ENCODE assay signal across 8 mouse cellular contexts in the genomic region with DNA sequence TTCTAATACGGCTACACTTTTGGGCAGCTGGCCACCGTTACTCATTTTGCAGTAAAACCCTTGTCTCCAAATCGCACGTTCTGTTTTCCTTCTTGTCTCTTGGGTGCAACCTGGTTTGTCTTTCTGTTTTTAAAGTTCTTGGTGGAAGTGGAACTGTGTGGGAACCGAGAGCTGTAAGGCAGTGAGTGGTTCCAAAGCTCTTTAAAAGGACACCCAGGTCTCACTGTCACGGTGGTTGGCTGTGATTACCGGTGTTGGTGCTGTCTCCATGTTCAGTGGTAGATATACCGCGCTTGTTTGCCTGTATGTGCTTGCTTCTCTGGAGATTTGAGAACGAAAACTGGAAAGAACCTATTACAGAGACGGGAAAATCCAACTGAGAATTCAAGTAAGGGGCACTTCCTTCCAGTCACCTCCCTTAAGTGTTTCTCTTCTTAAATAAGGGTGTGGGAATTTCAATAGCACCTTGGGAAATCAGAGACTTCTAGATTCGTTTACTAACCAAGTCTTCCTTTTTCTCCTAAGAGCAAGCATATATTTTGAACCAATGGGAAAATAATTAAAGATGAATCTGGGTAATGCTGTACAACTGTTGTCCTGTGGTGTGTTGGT. TPM values are rescaled to one million over a fixed set of nuclear protein-coding genes. Genes with fewer than 3 reads are reported as not detected.
DNase-seq lines count a peak whose midpoint lies in the region; ATAC-seq lines count a peak whose summit lies in the region.

No protein-coding gene starts in this region.

- no peaks in the 10 kb centered on the region for H3K4me1 ChIP-seq in neural tube, embryonic 11.5 days (ENCODE audit: control insufficient read depth, insufficient read depth, low read length)
- peaks cover 11% of the 10 kb centered on the region; the same call in 1 of the 2 replicates for H3K4me1 ChIP-seq in intestine, embryonic 16.5 days (ENCODE audit: control insufficient read depth, insufficient read depth, low read length)
- H3K4me1 ChIP-seq in neural tube, embryonic 12.5 days = no peaks in the 10 kb centered on the region

- no peaks in the 10 kb centered on the region for H3K9me3 ChIP-seq in neural tube, embryonic 11.5 days (ENCODE audit: control insufficient read depth, low read length)
- H3K9me3 ChIP-seq in intestine, embryonic 16.5 days (ENCODE audit: control insufficient read depth, low read length) = no peaks in the 10 kb centered on the region
- no peaks in the 10 kb centered on the region for H3K9me3 ChIP-seq in neural tube, embryonic 12.5 days

- peak; percentile 4 for DNase-seq in adrenal gland, postnatal 10 days
- DNase-seq in adrenal gland, adult 18-20 months (ENCODE audit: low spot score in 2 of 2) = no peak
- no peak for DNase-seq in neural tube, embryonic 11.5 days (ENCODE audit: low spot score)
- DNase-seq in neural tube, embryonic 10.5 days (ENCODE audit: extremely low spot score, low spot score) = no peak
- no peak for DNase-seq in retina, postnatal 1 day
- DNase-seq in thymus, postnatal 10 days (ENCODE audit: low spot score in 2 of 2) = no peak

- H3K4me2 ChIP-seq in neural tube, embryonic 11.5 days (ENCODE audit: low read depth) = peak overlapping the region; percentile 54
- H3K4me2 ChIP-seq in intestine, embryonic 16.5 days (ENCODE audit: low read depth, low read length) = peak overlapping the region; percentile 93
- peak overlapping the region; percentile 81 for H3K4me2 ChIP-seq in neural tube, embryonic 12.5 days (replicated peaks)

- no peak for ATAC-seq in neural tube, embryonic 11.5 days (ENCODE audit: insufficient read depth, low FRiP score, low TSS enrichment)
- ATAC-seq in intestine, embryonic 16.5 days = peak; percentile 17
- ATAC-seq in neural tube, embryonic 12.5 days (ENCODE audit: low FRiP score, low read depth) = no peak

- H3K27me3 ChIP-seq in neural tube, embryonic 11.5 days (ENCODE audit: control insufficient read depth, insufficient read depth, low read length) = no peaks in the 10 kb centered on the region
- no peaks in the 10 kb centered on the region for H3K27me3 ChIP-seq in intestine, embryonic 16.5 days (replicated peaks; ENCODE audit: control insufficient read depth, insufficient read depth, low read length)
- H3K27me3 ChIP-seq in neural tube, embryonic 12.5 days (replicated peaks) = no peaks in the 10 kb centered on the region

- no peaks in the 10 kb centered on the region for H3K36me3 ChIP-seq in neural tube, embryonic 11.5 days (ENCODE audit: control insufficient read depth, insufficient read depth, low read length)
- H3K36me3 ChIP-seq in intestine, embryonic 16.5 days (ENCODE audit: control insufficient read depth, insufficient read depth, low read length) = no peaks in the 10 kb centered on the region
- H3K36me3 ChIP-seq in neural tube, embryonic 12.5 days = no peaks in the 10 kb centered on the region

- WGBS in neural tube, embryonic 11.5 days = 4% methylated on average over 12 of the region's 12 CpGs
- 6% methylated on average over 12 of the region's 12 CpGs for WGBS in intestine, embryonic 16.5 days
- 4% methylated on average over 12 of the region's 12 CpGs for WGBS in neural tube, embryonic 12.5 days

- H3K9ac ChIP-seq in neural tube, embryonic 11.5 days (ENCODE audit: low read length) = no peak overlapping the region
- H3K9ac ChIP-seq in intestine, embryonic 16.5 days (ENCODE audit: low read depth, low read length) = peak overlapping the region; percentile 49
- H3K9ac ChIP-seq in neural tube, embryonic 12.5 days = no peak overlapping the region

- no peak overlapping the region for H3K27ac ChIP-seq in neural tube, embryonic 11.5 days (ENCODE audit: low read depth, low read length)
- peak overlapping the region; percentile 57 for H3K27ac ChIP-seq in intestine, embryonic 16.5 days (ENCODE audit: low read length)
- H3K27ac ChIP-seq in neural tube, embryonic 12.5 days = no peak overlapping the region

- H3K4me3 ChIP-seq in neural tube, embryonic 11.5 days (ENCODE audit: low read depth, low read length) = peak overlapping the region; percentile 39
- peak overlapping the region; percentile 67 for H3K4me3 ChIP-seq in intestine, embryonic 16.5 days (ENCODE audit: low read length)
- peak overlapping the region; percentile 56; the same call in 1 of the 2 replicates for H3K4me3 ChIP-seq in neural tube, embryonic 12.5 days

RNA-seq across cellular contexts. Expression of a gene that starts 0.5 kb away (rescaled TPM):
- 10 to 100 TPM; 24.7 to 28.1 TPM for total RNA-seq in adrenal gland, postnatal 10 days (2021)
- 10 to 100 TPM; 14.8 to 26.2 TPM for total RNA-seq in adrenal gland, adult 18-20 months (2021)
- polyA plus RNA-seq in neural tube, embryonic 11.5 days (2014; fragmentation: Nextera tagmentation; extraction: Ambion mirVana) = 30.2 and 34.8 TPM in 2 replicates
- polyA plus RNA-seq in intestine, embryonic 16.5 days (2015; fragmentation: Nextera tagmentation; extraction: Ambion mirVana) = 105 and 133 TPM in 2 replicates
- polyA plus RNA-seq in neural tube, embryonic 12.5 days (2016; fragmentation: Nextera tagmentation; extraction: Ambion mirVana) = 23.2 and 27.1 TPM in 2 replicates

RNA-seq across cellular contexts. Expression of a gene that starts 0.7 kb away (rescaled TPM):
- not detected for total RNA-seq in adrenal gland, postnatal 10 days (2021)
- total RNA-seq in adrenal gland, adult 18-20 months (2021) = not detected
- 0.15 TPM in 1 of 2 replicates, not detected in the other for polyA plus RNA-seq in neural tube, embryonic 11.5 days (2014; fragmentation: Nextera tagmentation; extraction: Ambion mirVana)
- polyA plus RNA-seq in intestine, embryonic 16.5 days (2015; fragmentation: Nextera tagmentation; extraction: Ambion mirVana) = 0.05 and 0.07 TPM in 2 replicates
- 0.08 TPM in 2 replicates for polyA plus RNA-seq in neural tube, embryonic 12.5 days (2016; fragmentation: Nextera tagmentation; extraction: Ambion mirVana)
